Mouse (Mus musculus): ENCODE measurements around the gene Ggt1. TPM values are rescaled to one million over a fixed set of nuclear protein-coding genes. Genes with fewer than 3 reads are reported as not detected.

Gene Ggt1
- total RNA-seq, 2 experiments from 2014 or later, result 0.38 TPM; not detected in 1

DNA sequence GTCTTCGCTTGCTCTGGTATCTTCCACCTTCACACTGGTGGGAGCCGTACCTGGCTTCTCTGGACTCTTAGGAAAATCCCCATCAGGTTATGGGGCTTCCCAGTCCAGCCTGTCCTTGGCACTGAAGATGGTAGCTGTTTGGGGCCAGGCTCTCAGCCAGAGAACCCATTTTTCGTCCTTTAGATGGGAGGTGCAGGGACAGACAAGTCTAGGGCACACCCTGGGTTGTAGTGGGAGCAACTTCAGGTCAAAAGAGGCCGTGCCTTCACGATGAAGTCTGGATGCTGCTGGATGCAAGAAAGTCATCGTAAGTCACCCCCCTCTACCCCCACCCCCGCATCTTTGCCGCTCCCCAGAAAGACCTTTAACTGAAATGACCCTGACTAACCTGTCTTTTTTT is 73.2 kb downstream of the Ggt1 start:
- DNase-seq, result no peak

- DNase-seq, result no peak
Measured at GRCm38 (mm10) chr10:75635019-75635692, 73.8 kb downstream of the Ggt1 start.

DNA sequence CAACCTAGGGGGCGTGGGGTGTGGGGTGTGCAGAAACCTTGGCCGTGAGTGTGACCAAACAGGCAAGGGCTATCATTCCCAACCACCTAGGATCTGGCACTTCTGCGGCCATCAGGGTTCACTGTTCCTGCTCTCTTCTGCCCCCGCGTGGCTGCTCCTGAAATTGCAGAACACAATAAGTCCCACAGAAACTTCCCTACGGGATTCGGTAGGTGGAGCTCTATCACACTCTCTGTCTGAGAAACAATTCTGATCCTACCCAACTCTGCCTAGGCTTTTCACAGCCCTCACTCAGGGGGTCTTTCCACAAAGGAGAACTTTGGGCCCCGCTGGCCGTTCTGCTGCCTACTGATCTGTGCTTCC is 74.3 kb downstream of the Ggt1 start:
- DNase-seq, result peak; percentile 90

Other genes starting within 250 kb of the Ggt1 start
- gene Adora2a, start 244.7 kb upstream of the Ggt1 start, total RNA-seq (2021), result 10 to 100 TPM; 17.8 to 18.4 TPM
- gene Upb1, start 160.5 kb upstream of the Ggt1 start, total RNA-seq (2021), result under 1 TPM; 0.54 to 0.60 TPM
- 100 to 1,000 TPM in 1 of 2 experiments, 10 to 100 TPM in 1; 94.4 to 103 TPM for gene Snrpd3, start 44.1 kb upstream of the Ggt1 start, total RNA-seq (2021)
- 10 to 100 TPM; 36.4 to 42.8 TPM for gene Gucd1, start 43.6 kb upstream of the Ggt1 start, total RNA-seq (2021)
- gene Lrrc75b, start 1.3 kb upstream of the Ggt1 start, total RNA-seq (2021), result 1 to 10 TPM; 1.5 TPM
- 1 to 10 TPM; 8.4 to 9.3 TPM for gene Ggt5, start 27.7 kb downstream of the Ggt1 start, total RNA-seq (2021)
- gene Susd2, start 82.4 kb downstream of the Ggt1 start, total RNA-seq (2021), result 1 to 10 TPM; 4.7 to 4.9 TPM
- 10 to 100 TPM; 35.8 to 37.1 TPM for gene Cabin1, start 202.7 kb downstream of the Ggt1 start, total RNA-seq (2021)
- gene Ddt, start 211.8 kb downstream of the Ggt1 start, total RNA-seq (2021), result 10 to 100 TPM; 33.2 to 36.8 TPM
- not detected for gene Gm20441, start 219.3 kb downstream of the Ggt1 start, total RNA-seq (2021)
- gene Gstt3, start 219.8 kb downstream of the Ggt1 start, total RNA-seq (2021), result 1 to 10 TPM; 1.2 to 1.3 TPM
- 1 to 10 TPM; 3.5 to 4.4 TPM for gene Gstt1, start 237.0 kb downstream of the Ggt1 start, total RNA-seq (2021)